Mouse (Mus musculus): ENCODE data around the gene Tnfrsf11a.
"Not testable (repeated sequence)": the region's sequence is repeated elsewhere in the genome, so short reads cannot be mapped to it uniquely, and the experiment has no call there.

The Tnfrsf11a gene

GRCm38 (mm10) chr1:105780457-105781364, at the start of gene Tnfrsf11a:
Gene Tnfrsf11a (plus strand): TSS chr1:105780718.
- peak in 1 of 2 experiments; percentile 42 for DNase-seq (ENCODE audit: low read depth in 1 of 2, low spot score in 2 of 2)

GRCm38 (mm10) chr1:105735318-105735717, 45.2 kb upstream of the Tnfrsf11a start:
- no peak for DNase-seq (ENCODE audit: low read depth in 1 of 2, low spot score in 2 of 2)

- DNase-seq (ENCODE audit: low read depth in 1 of 2, low spot score in 2 of 2): no peak
Observed at GRCm38 (mm10) chr1:105738334-105738733, 42.2 kb upstream of the Tnfrsf11a start.

- no peak for DNase-seq (ENCODE audit: low read depth in 1 of 2, low spot score in 2 of 2)
Observed at GRCm38 (mm10) chr1:105739493-105739892, 41.0 kb upstream of the Tnfrsf11a start.

- no peak for DNase-seq (ENCODE audit: low read depth in 1 of 2, low spot score in 2 of 2)
Observed at GRCm38 (mm10) chr1:105742481-105742880, 38.0 kb upstream of the Tnfrsf11a start.

- DNase-seq (ENCODE audit: low read depth in 1 of 2, low spot score in 2 of 2): no peak
Observed at GRCm38 (mm10) chr1:105746444-105746843, 34.1 kb upstream of the Tnfrsf11a start.

- DNase-seq (ENCODE audit: low read depth in 1 of 2, low spot score in 2 of 2): no peak
Observed at GRCm38 (mm10) chr1:105746858-105747596, 33.5 kb upstream of the Tnfrsf11a start.

GRCm38 (mm10) chr1:105748091-105748799, 32.3 kb upstream of the Tnfrsf11a start:
- no peak for DNase-seq (ENCODE audit: low read depth in 1 of 2, low spot score in 2 of 2)

GRCm38 (mm10) chr1:105752196-105752595, 28.3 kb upstream of the Tnfrsf11a start:
- no peak for DNase-seq (ENCODE audit: low read depth in 1 of 2, low spot score in 2 of 2)

- no peak for DNase-seq (ENCODE audit: low read depth in 1 of 2, low spot score in 2 of 2)
Observed at GRCm38 (mm10) chr1:105752944-105753343, 27.6 kb upstream of the Tnfrsf11a start.

- DNase-seq (ENCODE audit: low read depth in 1 of 2, low spot score in 2 of 2): no peak
Observed at GRCm38 (mm10) chr1:105758798-105759197, 21.7 kb upstream of the Tnfrsf11a start.

GRCm38 (mm10) chr1:105759422-105760165, 20.9 kb upstream of the Tnfrsf11a start:
- DNase-seq (ENCODE audit: low read depth in 1 of 2, low spot score in 2 of 2): no peak

GRCm38 (mm10) chr1:105765586-105765985, 14.9 kb upstream of the Tnfrsf11a start:
- no peak for DNase-seq (ENCODE audit: low read depth in 1 of 2, low spot score in 2 of 2)

GRCm38 (mm10) chr1:105766099-105766498, 14.4 kb upstream of the Tnfrsf11a start:
- DNase-seq (ENCODE audit: low read depth in 1 of 2, low spot score in 2 of 2): not testable (repeated sequence)

- no peak for DNase-seq (ENCODE audit: low read depth in 1 of 2, low spot score in 2 of 2)
Observed at GRCm38 (mm10) chr1:105768397-105768796, 12.1 kb upstream of the Tnfrsf11a start.

GRCm38 (mm10) chr1:105770685-105771084, 9.8 kb upstream of the Tnfrsf11a start:
- no peak for DNase-seq (ENCODE audit: low read depth in 1 of 2, low spot score in 2 of 2)

GRCm38 (mm10) chr1:105776426-105776825, 4.1 kb upstream of the Tnfrsf11a start:
- no peak for DNase-seq (ENCODE audit: low read depth in 1 of 2, low spot score in 2 of 2)

- DNase-seq (ENCODE audit: low read depth in 1 of 2, low spot score in 2 of 2): no peak
Observed at GRCm38 (mm10) chr1:105780079-105780456, 450 bp upstream of the Tnfrsf11a start.

- no peak for DNase-seq (ENCODE audit: low read depth in 1 of 2, low spot score in 2 of 2)
Observed at GRCm38 (mm10) chr1:105781391-105782146, 1.1 kb downstream of the Tnfrsf11a start.
